Mouse (Mus musculus) left cerebral cortex, adult 2 months (tissue): ENCODE data around the gene Nudt6. TPM values are rescaled to one million over a fixed set of nuclear protein-coding genes. Genes with fewer than 3 reads are reported as not detected.
A peak's percentile ranks its signal among the peaks of the same experiment; 100 is the strongest.

Source experiments
- DNase-seq, 2 experiments: peaks; one replicate each; pipeline ENCODE4 v3.0.0; 2021 to 2022; ENCODE audit warnings: low spot score in 2 of 2, mixed read lengths in 1 of 2; ENCODE audit errors: extremely low spot score in 1 of 2
- H3K27ac ChIP-seq: fragments of 200-600 bp; 2 replicates; pipeline ENCODE4 v1.8.1; 2022
- H3K4me3 ChIP-seq: fragments of 200-600 bp; 2 replicates; pipeline ENCODE4 v1.8.1; 2022
- CTCF ChIP-seq: fragments of 200-600 bp; IDR thresholded peaks from 2 replicates; pipeline ENCODE4 v1.8.1; 2022; ENCODE audit warnings: antibody characterized with exemption, mild to moderate bottlenecking, moderate library complexity
- intact Hi-C: fragments of 180-260 bp; cut with DNase I; formaldehyde crosslinking; loops from one replicate; pipeline ENCODE4 v1.15.1; 2025
- total RNA-seq, 2 experiments: library from RNA; stranded (reverse); gene quantifications; 2 replicates each; pipeline ENCODE4 v1.2.3; 2021

The Nudt6 gene
- total RNA-seq, 2 experiments from 2014 or later, result 6.2 to 8.4 TPM

DNA sequence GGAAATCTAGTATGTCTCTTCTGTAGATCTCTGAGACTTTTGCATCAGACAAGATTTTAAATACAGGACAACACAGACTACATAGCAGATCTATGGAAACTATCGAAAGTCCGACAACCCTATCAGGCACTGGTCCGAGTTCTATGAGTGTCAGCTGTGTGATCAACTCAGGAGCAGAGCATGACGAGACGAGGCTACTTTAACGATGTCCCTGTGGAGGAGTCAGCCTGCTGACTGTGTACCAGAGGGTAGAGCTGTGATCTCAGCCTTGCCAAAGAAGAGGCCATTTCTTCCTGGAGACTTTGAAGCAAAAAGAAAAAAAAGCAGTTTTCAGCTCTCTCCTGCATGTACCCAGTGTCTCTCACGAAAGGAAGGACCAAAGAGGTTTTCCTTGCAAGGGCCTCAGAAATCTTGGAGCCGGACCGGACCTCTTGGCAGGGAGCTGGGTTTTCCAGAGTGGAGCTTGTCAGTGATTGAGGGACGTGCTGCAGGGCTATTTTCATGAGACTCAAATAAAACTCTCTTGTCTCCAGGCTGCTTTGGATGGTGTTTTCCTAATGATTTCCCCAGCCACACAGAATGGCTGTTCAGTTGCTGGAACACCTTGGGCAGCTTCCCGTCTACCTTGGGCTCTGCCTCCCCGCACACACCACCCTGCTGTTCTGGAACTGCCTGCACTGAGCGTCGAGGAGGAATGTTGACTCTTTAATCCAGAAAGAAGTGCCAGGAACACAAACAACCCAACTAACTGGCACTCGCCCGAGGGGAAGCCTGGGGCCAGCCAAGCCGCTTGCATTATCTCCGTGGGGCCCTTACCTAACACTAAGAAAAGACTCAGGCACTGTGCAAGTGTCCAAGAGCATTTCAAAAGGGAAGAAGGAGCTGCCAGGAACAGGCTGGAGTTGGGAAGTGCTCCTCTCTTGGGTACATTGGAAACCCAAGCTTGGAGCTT is 39.8 kb downstream of the Nudt6 start:
- no peak overlapping the region for H3K4me3 ChIP-seq
- no peak for TF ChIP-seq CTCF
- intact Hi-C loops, result no loop called here
- H3K27ac ChIP-seq, result no peak overlapping the region
- DNase-seq, result peak in 1 of 2 experiments; percentile 11

GRCm38 (mm10) chr3:37379201-37379600 is 40.8 kb downstream of the Nudt6 start:
- DNase-seq, result no peak
- intact Hi-C loops, result no loop called here
- Histone ChIP-seq H3K4me3 (no peak overlapping the region), H3K27ac (no peak overlapping the region)
- no peak; the same call in 1 of the 2 replicates for TF ChIP-seq CTCF

DNA sequence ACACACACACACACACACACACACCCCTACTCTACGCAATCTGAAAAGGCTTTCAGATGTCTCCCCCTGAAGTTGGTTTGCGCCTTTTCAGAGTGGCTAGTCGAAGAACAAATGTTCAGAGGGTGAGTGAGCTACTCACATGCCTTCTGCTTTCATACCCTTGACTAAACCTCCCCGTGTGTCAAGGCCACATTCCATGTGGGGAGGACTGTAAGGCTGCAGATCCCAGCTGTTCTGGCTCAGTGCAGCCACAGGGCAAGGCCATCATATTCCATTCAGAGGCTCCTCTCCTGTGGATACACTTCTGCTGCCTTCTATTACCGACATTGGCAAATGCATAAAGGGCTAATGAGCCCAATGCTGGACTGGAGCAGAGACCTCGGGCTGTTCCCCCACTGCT is 41.6 kb downstream of the Nudt6 start:
- Histone ChIP-seq H3K4me3 (no peak overlapping the region), H3K27ac (no peak overlapping the region)
- intact Hi-C loops, result no loop called here
- DNase-seq, result no peak
- no peak for TF ChIP-seq CTCF

- DNase-seq, result no peak
- no peak overlapping the region for H3K4me3 ChIP-seq
- no peak overlapping the region for H3K27ac ChIP-seq
- intact Hi-C loops, result no loop called here
- no peak for TF ChIP-seq CTCF
Observed at GRCm38 (mm10) chr3:37377926-37378325, 42.1 kb downstream of the Nudt6 start.

DNA sequence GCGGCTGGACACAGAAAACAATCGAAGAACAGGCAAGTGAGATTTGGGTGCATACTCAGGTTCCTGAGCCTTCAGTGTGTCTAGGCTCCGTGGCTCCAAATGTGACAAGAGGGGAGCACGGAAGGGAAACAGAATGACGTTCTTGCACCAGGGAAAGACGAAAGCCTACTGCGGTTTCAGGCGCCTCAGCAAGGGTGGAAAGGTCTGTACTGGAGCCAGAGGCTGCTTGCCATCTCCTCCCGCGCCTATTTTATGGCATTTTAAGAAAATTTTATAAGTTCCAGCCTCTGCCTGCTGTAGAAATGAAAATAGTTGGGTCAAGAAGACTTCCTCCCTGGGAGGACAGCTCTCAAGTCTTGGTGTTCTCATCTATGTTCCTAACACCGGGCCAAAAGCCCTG is 46.3 kb downstream of the Nudt6 start:
- no peak overlapping the region for H3K4me3 ChIP-seq
- TF ChIP-seq CTCF, result no peak
- intact Hi-C loops, result no loop called here
- H3K27ac ChIP-seq, result no peak overlapping the region
- no peak for DNase-seq

GRCm38 (mm10) chr3:37370407-37370806 is 49.6 kb downstream of the Nudt6 start:
- intact Hi-C loops, result no loop called here
- Histone ChIP-seq H3K27ac (no peak overlapping the region), H3K4me3 (no peak overlapping the region)
- DNase-seq, result no peak
- TF ChIP-seq CTCF, result no peak

- TF ChIP-seq CTCF, result no peak
- no peak overlapping the region for H3K4me3 ChIP-seq
- no peak for DNase-seq
- intact Hi-C loops, result no loop called here
- no peak overlapping the region for H3K27ac ChIP-seq
Observed at GRCm38 (mm10) chr3:37366381-37367053, 53.5 kb downstream of the Nudt6 start.

DNA sequence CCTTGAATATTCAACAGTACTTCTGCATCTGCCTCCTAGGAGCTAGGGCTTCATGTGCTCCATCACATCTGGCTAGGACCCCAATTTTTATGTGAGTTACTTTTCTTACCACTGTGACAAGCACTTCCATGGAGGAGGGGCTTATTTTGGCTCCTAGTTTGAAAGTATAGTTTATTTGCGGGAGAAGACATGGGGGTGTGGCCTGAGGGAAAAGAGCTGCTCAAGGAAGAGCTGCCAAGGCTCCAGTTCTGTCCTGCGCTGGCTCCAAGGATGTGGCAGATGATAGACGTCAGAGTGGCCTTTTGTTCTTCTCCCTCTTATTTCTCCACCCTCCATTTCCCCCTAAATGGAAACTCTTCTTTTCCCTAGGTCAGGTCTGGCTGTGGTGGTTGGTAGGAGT is 54.0 kb downstream of the Nudt6 start:
- TF ChIP-seq CTCF, result no peak
- DNase-seq, result no peak
- H3K27ac ChIP-seq, result no peak overlapping the region
- intact Hi-C loops, result no loop called here
- no peak overlapping the region for H3K4me3 ChIP-seq

DNA sequence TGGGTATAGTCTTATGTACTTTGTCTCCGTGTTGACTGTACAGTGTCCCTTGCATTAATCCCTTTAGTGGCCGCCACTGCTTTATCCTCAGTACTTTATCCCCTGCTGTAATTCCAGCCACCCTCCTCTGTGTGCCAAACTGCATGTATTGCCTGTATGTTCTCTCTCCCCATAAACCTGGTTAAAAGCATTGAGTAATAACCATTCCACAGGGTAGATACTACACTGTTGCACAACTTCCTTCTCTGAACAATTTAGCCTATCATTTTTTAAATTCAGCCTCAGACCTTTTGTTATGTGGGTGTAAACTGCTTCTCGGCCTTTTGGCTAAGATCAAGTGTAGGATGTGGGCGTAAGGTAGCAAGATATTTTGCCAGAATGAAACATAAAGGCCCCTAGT is 54.9 kb downstream of the Nudt6 start:
- no peak for TF ChIP-seq CTCF
- intact Hi-C loops, result no loop called here
- no peak for DNase-seq
- no peak overlapping the region for H3K4me3 ChIP-seq
- no peak overlapping the region for H3K27ac ChIP-seq

DNA sequence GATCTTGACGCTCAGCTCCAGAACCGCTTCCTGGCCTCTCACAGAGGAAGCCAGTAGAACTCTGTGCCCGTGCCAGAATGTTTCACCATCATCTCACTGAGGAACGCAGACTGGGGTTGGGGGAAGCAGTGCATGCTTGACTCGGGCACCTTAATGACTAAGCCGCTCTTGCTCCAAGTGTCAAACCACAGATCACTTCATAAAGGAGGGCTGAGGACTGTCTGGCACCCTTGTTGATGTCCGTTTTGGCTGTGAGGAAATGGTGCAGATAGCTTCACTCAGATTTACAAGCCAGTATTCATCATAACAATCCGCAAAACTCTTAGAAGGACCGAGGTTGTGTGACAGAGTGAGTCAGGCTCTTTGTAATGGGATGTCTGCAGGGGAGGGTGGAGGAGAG is 59.3 kb downstream of the Nudt6 start:
- DNase-seq, result no peak
- Histone ChIP-seq H3K4me3 (no peak overlapping the region), H3K27ac (no peak overlapping the region)
- TF ChIP-seq CTCF, result no peak
- intact Hi-C loops, result no loop called here

Other genes starting within 250 kb of the Nudt6 start
- gene Il21, start 187.6 kb downstream of the Nudt6 start, total RNA-seq, result under 1 TPM in 1 of 2 experiments, not detected in 1; 0.14 TPM
- gene Bbs12, start 107.7 kb downstream of the Nudt6 start, total RNA-seq, result 1 to 10 TPM; 5.5 to 6.0 TPM
- 10 to 100 TPM in 1 of 2 experiments, 1 to 10 TPM in 1; 9.3 to 11.6 TPM for gene Cetn4, start 107.5 kb downstream of the Nudt6 start, total RNA-seq
- gene Fgf2, start 71.9 kb downstream of the Nudt6 start, total RNA-seq, result 1 to 10 TPM; 4.2 to 4.4 TPM
- gene Spata5, start 315 bp downstream of the Nudt6 start, total RNA-seq, result 10 to 100 TPM; 19.1 to 20.4 TPM
- 10 to 100 TPM in 1 of 2 experiments, 1 to 10 TPM in 1; 9.7 to 11.0 TPM for gene Spry1, start 219.7 kb upstream of the Nudt6 start, total RNA-seq